Mouse (Mus musculus) heart, adult 18-20 months (tissue): Measurements from ENCODE around the gene Clic1. TPM values are rescaled to one million over a fixed set of nuclear protein-coding genes. Genes with fewer than 3 reads are reported as not detected.

Experiments used
- DNase-seq, 2 experiments: peaks; one replicate each; pipeline ENCODE4 v3.0.0; 2021 to 2022; ENCODE audit warnings: mixed read lengths in 1 of 2
- total RNA-seq, 2 experiments: library from RNA; stranded (reverse); gene quantifications; 2 replicates each; pipeline ENCODE4 v1.2.3; 2021

The Clic1 gene
- total RNA-seq, 2 experiments from 2014 or later = 30.4 to 32.4 TPM

- DNase-seq = no peak
These were observed 14.7 kb downstream of the Clic1 start for GRCm38 (mm10) chr17:35064378-35064877.

- peak; percentile 60 to 71 for DNase-seq
These were observed 15.5 kb downstream of the Clic1 start, which contains the start of gene Ly6g6c for GRCm38 (mm10) chr17:35064951-35065947. TSS of gene Ly6g6c (plus strand) at chr17:35065388.

GRCm38 (mm10) chr17:35066084-35066483 lies 16.3 kb downstream of the Clic1 start, which contains the start of gene Mpig6b:
TSS of gene Mpig6b (minus strand) at chr17:35066184.
- DNase-seq = no peak

GRCm38 (mm10) chr17:35068213-35068914 lies 18.6 kb downstream of the Clic1 start:
- DNase-seq = no peak

GRCm38 (mm10) chr17:35070556-35071229 lies 20.9 kb downstream of the Clic1 start:
- DNase-seq = peak in 1 of 2 experiments; percentile 54

GRCm38 (mm10) chr17:35071454-35071853 lies 21.7 kb downstream of the Clic1 start:
- no peak for DNase-seq

GRCm38 (mm10) chr17:35074097-35074496 lies 24.3 kb downstream of the Clic1 start:
- DNase-seq = no peak

GRCm38 (mm10) chr17:35076507-35077176 lies 26.9 kb downstream of the Clic1 start, which contains the start of gene Ly6g6e:
TSS of gene Ly6g6e (plus strand) at chr17:35076902.
- no peak for DNase-seq

- DNase-seq = no peak
These were observed 27.5 kb downstream of the Clic1 start for GRCm38 (mm10) chr17:35077285-35077684.

GRCm38 (mm10) chr17:35077786-35078233 lies 28.0 kb downstream of the Clic1 start, which contains the start of gene Ly6g6d:
TSS of gene Ly6g6d (minus strand) at chr17:35078065.
- peak; percentile 67 to 73 for DNase-seq

- DNase-seq = peak in 1 of 2 experiments; percentile 32
These were observed 30.0 kb downstream of the Clic1 start for GRCm38 (mm10) chr17:35079778-35080177.

- no peak for DNase-seq
These were observed 30.5 kb downstream of the Clic1 start for GRCm38 (mm10) chr17:35080248-35080647.

GRCm38 (mm10) chr17:35080710-35081109 lies 30.9 kb downstream of the Clic1 start:
- DNase-seq = no peak

GRCm38 (mm10) chr17:35082841-35083576 lies 33.2 kb downstream of the Clic1 start:
- DNase-seq = no peak

GRCm38 (mm10) chr17:35083929-35084497 lies 34.2 kb downstream of the Clic1 start:
- no peak for DNase-seq

- DNase-seq = no peak
These were observed 35.6 kb downstream of the Clic1 start, which contains the start of gene Ly6g6f for GRCm38 (mm10) chr17:35085208-35085865. TSS of gene Ly6g6f (minus strand) at chr17:35085610.

- DNase-seq = no peak
These were observed 38.4 kb downstream of the Clic1 start for GRCm38 (mm10) chr17:35088151-35088550.

GRCm38 (mm10) chr17:35088825-35089644 lies 39.3 kb downstream of the Clic1 start, which contains the start of gene Abhd16a:
TSS of gene Abhd16a (plus strand) at chr17:35089263.
- DNase-seq = peak; percentile 95 to 97
